Mouse (Mus musculus): Measurements from ENCODE around the gene Rnf115.

- no peak for TF ChIP-seq CTCF (IDR thresholded peaks at IDR 0.05; ENCODE audit: low read depth)
- no peak for TF ChIP-seq EP300 (IDR thresholded peaks at IDR 0.05; ENCODE audit: low read depth)
These were observed 72.8 kb downstream of the Rnf115 start for GRCm38 (mm10) chr3:96800254-96800653.
